In the genomic region with DNA sequence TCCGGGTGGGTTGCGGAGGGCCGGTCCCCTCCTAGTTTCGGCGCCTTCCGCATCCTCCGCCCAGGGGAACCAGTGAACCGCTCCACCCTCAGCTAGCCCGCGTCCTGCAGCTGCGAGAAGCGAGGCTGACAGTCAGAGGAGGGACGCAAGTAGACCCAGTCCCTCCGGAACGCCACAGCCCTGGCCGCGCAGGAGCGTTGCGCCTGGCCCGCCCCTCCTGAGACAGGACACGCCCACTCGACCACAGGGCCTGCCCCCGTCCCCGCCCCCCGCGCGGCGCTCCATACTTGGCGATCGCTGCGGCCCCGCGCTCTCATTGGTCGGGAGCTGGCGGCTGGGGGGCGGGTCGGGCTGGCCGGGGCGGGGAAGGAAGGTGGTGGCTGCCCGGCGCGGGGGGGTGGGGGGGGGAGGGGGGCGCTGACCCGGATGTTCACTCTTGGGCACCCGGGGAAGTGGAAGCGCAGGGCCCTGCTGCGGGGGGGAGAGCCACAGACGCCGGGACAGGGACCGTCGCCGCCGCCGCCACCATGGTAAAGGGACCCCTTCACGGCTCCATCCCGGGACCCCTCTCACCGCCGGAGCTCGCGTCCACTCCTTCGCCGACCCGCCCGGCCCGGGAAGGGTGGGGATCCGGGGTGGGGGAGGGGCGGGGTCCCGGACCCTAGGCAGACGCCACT, we compare ENCODE assay signal across 8 mouse cellular contexts. TPM values are rescaled to one million over a fixed set of nuclear protein-coding genes. Genes with fewer than 3 reads are reported as not detected.
A peak's percentile ranks its signal among the peaks of the same experiment; 100 is the strongest.
DNase-seq lines count a peak whose midpoint lies in the region; ATAC-seq and TF ChIP-seq lines count a peak whose summit lies in the region.

TSS of gene Capzb (plus strand) at position 401 of the 677 bp plus-strand sequence.

- peak within 1 kb of the TSS; percentile 95 for H3K9ac ChIP-seq in embryonic facial prominence, embryonic 13.5 days
- peak within 1 kb of the TSS; percentile 99 for H3K9ac ChIP-seq in heart, adult 2 months (ENCODE audit: low read depth, low read length)
- peak within 1 kb of the TSS; percentile 87 for H3K9ac ChIP-seq in limb, embryonic 13.5 days
- peak within 1 kb of the TSS; percentile 87 for H3K9ac ChIP-seq in midbrain, embryonic 16.5 days (ENCODE audit: low read depth, low read length)

- ATAC-seq in embryonic facial prominence, embryonic 13.5 days (ENCODE audit: insufficient number of reproducible peaks, insufficient read depth, low FRiP score, low TSS enrichment, low read depth): peak; percentile 94
- ATAC-seq in limb, embryonic 13.5 days (ENCODE audit: low FRiP score, low read depth): peak; percentile 97
- peak; percentile 95 for ATAC-seq in midbrain, embryonic 16.5 days

- peak; percentile 80; the same call in 1 of the 2 replicates for TF ChIP-seq EP300 in heart, adult 2 months (IDR thresholded peaks at IDR 0.05; ENCODE audit: insufficient read depth, low read depth, low read length)

- 1% methylated on average over 50 of the region's 69 CpGs for WGBS in embryonic facial prominence, embryonic 13.5 days
- 1% methylated on average over 59 of the region's 69 CpGs for WGBS in heart, adult 2 months
- under 1% methylated on average over 43 of the region's 69 CpGs for WGBS in limb, embryonic 13.5 days
- WGBS in midbrain, embryonic 16.5 days: under 1% methylated on average over 37 of the region's 69 CpGs

- H3K4me2 ChIP-seq in embryonic facial prominence, embryonic 13.5 days: peak within 1 kb of the TSS; percentile 99
- peak within 1 kb of the TSS; percentile 100 for H3K4me2 ChIP-seq in limb, embryonic 13.5 days (replicated peaks)
- H3K4me2 ChIP-seq in midbrain, embryonic 16.5 days (ENCODE audit: low read length): peak within 1 kb of the TSS; percentile 98

- no peak for TF ChIP-seq CTCF in heart, adult 2 months (IDR thresholded peaks at IDR 0.05)

- H3K27ac ChIP-seq in embryonic facial prominence, embryonic 13.5 days: peak within 1 kb of the TSS; percentile 89
- peak within 1 kb of the TSS; percentile 98 for H3K27ac ChIP-seq in heart, adult 2 months
- H3K27ac ChIP-seq in limb, embryonic 13.5 days: peak within 1 kb of the TSS; percentile 77
- peak within 1 kb of the TSS; percentile 88 for H3K27ac ChIP-seq in midbrain, embryonic 16.5 days (ENCODE audit: low read length)

- no peaks in the 10 kb centered on the region for H3K36me3 ChIP-seq in embryonic facial prominence, embryonic 13.5 days
- peaks cover 12% of the 10 kb centered on the region for H3K36me3 ChIP-seq in heart, adult 2 months (ENCODE audit: control insufficient read depth, insufficient read depth, low read length)
- 0 out of 2 replicates have a peak, but pooled peaks cover 4% of the 10 kb centered on the region for H3K36me3 ChIP-seq in limb, embryonic 13.5 days
- H3K36me3 ChIP-seq in midbrain, embryonic 16.5 days (ENCODE audit: control insufficient read depth, insufficient read depth, low read length): no peaks in the 10 kb centered on the region

- intact Hi-C loops in heart, adult 2 months (cut with DNase I): loop anchor here (1.0 to 5.0 kb wide), 3 partner anchors 18 to 62 kb away; no protein-coding TSS in a partner anchor

- peak; percentile 98 for TF ChIP-seq POLR2A in heart, adult 2 months (IDR thresholded peaks at IDR 0.05; ENCODE audit: insufficient read depth, low read depth, low read length)

- peaks cover 52% of the 10 kb centered on the region for H3K4me1 ChIP-seq in embryonic facial prominence, embryonic 13.5 days
- H3K4me1 ChIP-seq in heart, adult 2 months (ENCODE audit: control insufficient read depth, insufficient read depth, low read length): peaks cover 35% of the 10 kb centered on the region
- H3K4me1 ChIP-seq in limb, embryonic 13.5 days: peaks cover 52% of the 10 kb centered on the region
- peaks cover 28% of the 10 kb centered on the region for H3K4me1 ChIP-seq in midbrain, embryonic 16.5 days (ENCODE audit: control insufficient read depth, insufficient read depth, low read length)

- DNase-seq in 3134 (ENCODE audit: extremely low read depth, insufficient read length, low spot score): peak; percentile 94
- peak; percentile 97 to 99 for DNase-seq in adrenal gland, postnatal 36 days
- DNase-seq in heart, adult 2 months: peak; percentile 96 to 98
- peak; percentile 92 to 94 for DNase-seq in kidney, adult 8-10 months
- peak; percentile 93 to 97 for DNase-seq in spleen, postnatal 10 days (ENCODE audit: low spot score in 2 of 2)

- H3K27me3 ChIP-seq in embryonic facial prominence, embryonic 13.5 days: no peaks in the 10 kb centered on the region
- no peaks in the 10 kb centered on the region for H3K27me3 ChIP-seq in heart, adult 2 months (ENCODE audit: control insufficient read depth, insufficient read depth, low read length)
- H3K27me3 ChIP-seq in limb, embryonic 13.5 days: no peaks in the 10 kb centered on the region
- H3K27me3 ChIP-seq in midbrain, embryonic 16.5 days (ENCODE audit: control insufficient read depth, insufficient read depth, low read depth, low read length): no peaks in the 10 kb centered on the region

- H3K9me3 ChIP-seq in embryonic facial prominence, embryonic 13.5 days: 0 out of 2 replicates have a peak, but pooled peaks cover 2% of the 10 kb centered on the region
- no peaks in the 10 kb centered on the region for H3K9me3 ChIP-seq in limb, embryonic 13.5 days
- no peaks in the 10 kb centered on the region for H3K9me3 ChIP-seq in midbrain, embryonic 16.5 days (replicated peaks; ENCODE audit: control insufficient read depth, low read length, poor library complexity, severe bottlenecking)

- peaks cover 15% of the 10 kb centered on the region for H3K79me2 ChIP-seq in heart, adult 2 months (replicated peaks; ENCODE audit: control insufficient read depth, insufficient read depth, low read length)

- peak within 1 kb of the TSS; percentile 97 for H3K4me3 ChIP-seq in embryonic facial prominence, embryonic 13.5 days
- H3K4me3 ChIP-seq in heart, adult 2 months: peak within 1 kb of the TSS; percentile 84
- H3K4me3 ChIP-seq in limb, embryonic 13.5 days: peak within 1 kb of the TSS; percentile 98
- peak within 1 kb of the TSS; percentile 83 for H3K4me3 ChIP-seq in midbrain, embryonic 16.5 days (ENCODE audit: low read depth, low read length)

RNA-seq across cellular contexts. Expression of gene Capzb, which starts in this region (rescaled TPM):
- 100 to 1,000 TPM; 379 to 391 TPM for total RNA-seq in adrenal gland, postnatal 36 days (2021)
- polyA plus RNA-seq in embryonic facial prominence, embryonic 13.5 days (2015; fragmentation: Nextera tagmentation; extraction: Ambion mirVana): 396 and 424 TPM in 2 replicates
- 100 to 1,000 TPM; 342 to 392 TPM for total RNA-seq in heart, adult 2 months (2021)
- polyA plus RNA-seq in heart, adult 2 months (2012; rRNA removed): 160 and 191 TPM in 2 replicates
- polyA plus RNA-seq in limb, embryonic 13.5 days (2015; fragmentation: Nextera tagmentation; extraction: Ambion mirVana): 396 and 406 TPM in 2 replicates
- polyA plus RNA-seq in midbrain, embryonic 16.5 days (2015; fragmentation: Nextera tagmentation; extraction: Ambion mirVana): 316 and 331 TPM in 2 replicates

Comparison
In these comparisons a context has a peak if more than half of its experiments do, and no peak if none do; other contexts are left out.
1. Peak in every context shown above with its lines: DNase-seq, ATAC-seq, H3K4me3 ChIP-seq and H3K27ac ChIP-seq.